Mouse (Mus musculus) layer of hippocampus, adult 9-10 months (tissue): Measurements from ENCODE around the gene Olfr372.
"Not testable (repeated sequence)": the region's sequence is repeated elsewhere in the genome, so short reads cannot be mapped to it uniquely, and the experiment has no call there.

Source experiments
- DNase-seq: peaks from one replicate; pipeline ENCODE4 v3.0.0; 2022; ENCODE audit warnings: low spot score

The Olfr372 gene

DNA sequence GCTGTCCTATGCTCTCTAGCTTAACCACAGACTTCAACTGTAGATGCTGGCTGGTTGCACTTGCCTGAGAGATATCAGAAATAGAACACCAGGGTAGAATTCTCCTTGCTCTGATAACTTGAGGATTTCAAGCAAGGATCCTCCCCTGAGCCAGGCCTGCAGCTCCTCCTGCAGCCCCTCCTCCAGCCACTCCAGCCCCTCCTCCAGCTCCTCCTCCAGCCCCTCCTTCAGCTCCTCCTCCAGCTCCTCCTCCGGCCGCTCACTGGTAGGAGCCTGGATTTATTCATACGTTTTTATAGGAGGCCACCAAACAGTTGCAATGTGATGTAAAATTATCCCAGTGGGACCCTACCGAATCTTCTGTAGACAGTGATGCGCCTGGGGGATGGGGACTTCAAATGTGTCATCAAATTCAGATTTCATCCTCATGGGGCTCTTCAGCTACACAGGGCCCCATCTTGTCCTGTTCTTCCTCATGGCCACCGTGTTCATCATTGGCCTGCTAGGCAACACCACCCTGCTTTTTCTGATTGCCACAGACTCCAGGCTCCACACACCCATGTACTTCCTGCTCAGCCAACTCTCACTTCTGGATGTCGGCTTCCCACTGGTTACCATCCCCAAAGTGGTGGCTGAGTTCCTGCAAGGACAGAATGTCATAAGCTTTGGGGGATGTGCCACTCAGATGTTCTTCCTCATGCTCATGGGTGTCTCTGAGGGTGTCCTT lies 58.5 kb downstream of the Olfr372 start:
- DNase-seq: not testable (repeated sequence)

DNA sequence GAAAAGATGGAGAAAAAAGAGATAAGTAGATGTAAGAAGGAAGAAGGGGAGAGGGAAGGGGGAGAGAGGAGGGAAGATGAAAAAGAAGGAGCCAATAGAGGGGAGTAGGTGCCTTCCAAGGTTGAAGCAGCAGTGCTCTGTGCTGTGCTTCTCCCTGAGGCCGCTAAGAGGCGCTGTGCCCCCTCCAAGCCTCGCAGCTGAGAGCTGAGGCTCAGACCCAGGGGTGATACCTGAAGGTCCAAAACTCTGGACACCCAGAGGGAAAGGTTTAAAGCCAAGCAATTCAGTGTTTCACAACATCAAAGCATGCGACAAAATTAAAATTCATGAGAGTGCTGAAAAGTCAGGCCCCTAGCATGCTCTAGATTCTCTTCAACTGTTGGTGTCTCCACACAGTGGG lies 64.1 kb downstream of the Olfr372 start:
- no peak for DNase-seq

DNA sequence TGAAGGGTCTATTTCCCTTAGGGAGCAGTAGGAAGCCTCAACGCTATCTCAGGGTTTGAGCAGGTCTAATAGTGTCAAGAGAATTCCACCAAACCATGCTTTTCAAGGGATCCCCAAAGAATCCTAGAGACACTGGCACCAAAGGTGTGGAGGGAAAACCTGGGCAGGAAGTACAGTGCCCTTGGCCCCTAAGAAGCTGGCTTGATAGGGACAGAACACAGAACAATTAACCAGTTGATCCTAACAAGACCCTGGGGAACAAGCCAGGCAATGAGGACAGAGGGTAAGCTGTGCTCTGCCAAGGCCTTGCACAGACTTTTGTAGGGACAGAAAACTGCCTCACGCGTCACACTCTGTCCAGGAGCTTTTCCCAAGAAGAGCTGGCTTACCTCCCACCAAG lies 65.7 kb downstream of the Olfr372 start, which contains the start of gene Olfr374:
Gene Olfr374 (plus strand): TSS at position 301 of the 400 bp plus-strand sequence.
- DNase-seq: no peak
